Mouse (Mus musculus): ENCODE results near the gene Rad9b. TPM values are rescaled to one million over a fixed set of nuclear protein-coding genes. Genes with fewer than 3 reads are reported as not detected.

Rad9b gene
- polyA plus RNA-seq, 1 experiment: 0.25 TPM

DNA sequence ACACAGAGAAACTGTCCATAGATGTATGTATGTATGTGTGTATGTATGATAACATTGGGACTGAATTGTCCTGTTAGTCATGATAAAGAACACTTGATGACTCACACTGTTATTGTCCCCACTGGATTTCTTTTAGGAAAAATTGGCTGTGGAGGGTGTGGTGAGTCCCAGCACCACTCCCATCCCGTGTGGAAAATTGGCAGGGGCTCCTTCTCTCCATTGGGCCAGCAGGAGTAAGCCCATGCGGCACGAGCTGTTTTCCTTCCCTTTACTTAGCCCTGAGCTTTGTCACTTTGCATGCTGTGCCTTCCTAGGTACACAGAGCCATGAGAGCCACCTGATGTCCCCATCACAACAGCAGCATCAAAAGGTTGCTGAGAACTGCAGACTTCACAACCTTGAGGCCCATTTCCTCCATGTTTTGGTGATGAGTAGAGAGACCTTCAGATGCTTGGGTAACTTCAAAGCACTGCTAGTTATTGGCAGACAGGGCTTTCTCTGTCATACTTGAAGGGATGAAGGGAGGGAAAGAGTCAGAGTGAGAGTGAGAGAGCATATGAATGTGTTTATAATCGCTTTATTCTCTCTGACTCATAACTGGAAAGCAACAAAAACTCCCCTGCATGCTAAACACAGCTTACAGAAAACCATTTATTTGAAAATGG lies 65.8 kb downstream of the Rad9b start:
- no peaks in the 10 kb centered on the region for H3K9me3 ChIP-seq
- H3K27me3 ChIP-seq (replicated peaks): no peaks in the 10 kb centered on the region
- TF ChIP-seq FLI1 (IDR thresholded peaks at IDR 0.05; ENCODE audit: low read length) (no peak), GATA1 (IDR thresholded peaks at IDR 0.05; ENCODE audit: borderline replicate concordance, low read length) (no peak)
- H3K36me3 ChIP-seq (replicated peaks; ENCODE audit: low read length): peaks cover 47% of the 10 kb centered on the region
- no peak overlapping the region for H3K4me3 ChIP-seq (replicated peaks)
- H3K4me1 ChIP-seq: peaks cover 70% of the 10 kb centered on the region

GRCm38 (mm10) chr5:122287026-122287425 lies 67.0 kb downstream of the Rad9b start:
- peaks cover 58% of the 10 kb centered on the region for H3K4me1 ChIP-seq
- H3K36me3 ChIP-seq (replicated peaks; ENCODE audit: low read length): peaks cover 34% of the 10 kb centered on the region
- no peaks in the 10 kb centered on the region for H3K9me3 ChIP-seq
- H3K4me3 ChIP-seq (replicated peaks): no peak overlapping the region
- TF ChIP-seq FLI1 (IDR thresholded peaks at IDR 0.05; ENCODE audit: low read length): no peak
- no peak for TF ChIP-seq GATA1 (IDR thresholded peaks at IDR 0.05; ENCODE audit: borderline replicate concordance, low read length)
- no peaks in the 10 kb centered on the region for H3K27me3 ChIP-seq (replicated peaks)

DNA sequence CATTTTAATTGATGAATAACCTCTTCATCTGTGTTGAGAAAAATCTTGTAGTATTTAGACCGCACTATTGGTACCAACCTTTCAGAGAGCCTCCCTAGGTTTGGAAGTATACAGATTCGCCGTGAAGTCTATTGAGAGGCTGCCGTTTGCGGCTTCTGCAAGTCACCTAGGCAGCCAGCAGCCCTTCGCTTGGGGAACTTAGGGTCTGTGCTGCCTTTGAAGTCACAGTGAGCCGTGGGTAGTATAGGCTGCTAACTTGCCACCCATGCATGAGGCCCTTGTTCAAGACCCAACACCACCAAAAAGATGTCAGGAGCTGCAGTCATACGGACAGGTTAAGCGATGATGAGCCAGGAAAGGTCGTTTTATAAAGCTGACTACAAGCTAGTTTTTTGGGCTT lies 67.8 kb downstream of the Rad9b start:
- H3K27me3 ChIP-seq (replicated peaks): no peaks in the 10 kb centered on the region
- H3K4me3 ChIP-seq (replicated peaks): peak overlapping the region; percentile 46
- no peaks in the 10 kb centered on the region for H3K9me3 ChIP-seq
- peaks cover 50% of the 10 kb centered on the region for H3K4me1 ChIP-seq
- TF ChIP-seq GATA1 (IDR thresholded peaks at IDR 0.05; ENCODE audit: borderline replicate concordance, low read length) (no peak), FLI1 (IDR thresholded peaks at IDR 0.05; ENCODE audit: low read length) (no peak)
- H3K36me3 ChIP-seq (replicated peaks; ENCODE audit: low read length): peaks cover 30% of the 10 kb centered on the region

DNA sequence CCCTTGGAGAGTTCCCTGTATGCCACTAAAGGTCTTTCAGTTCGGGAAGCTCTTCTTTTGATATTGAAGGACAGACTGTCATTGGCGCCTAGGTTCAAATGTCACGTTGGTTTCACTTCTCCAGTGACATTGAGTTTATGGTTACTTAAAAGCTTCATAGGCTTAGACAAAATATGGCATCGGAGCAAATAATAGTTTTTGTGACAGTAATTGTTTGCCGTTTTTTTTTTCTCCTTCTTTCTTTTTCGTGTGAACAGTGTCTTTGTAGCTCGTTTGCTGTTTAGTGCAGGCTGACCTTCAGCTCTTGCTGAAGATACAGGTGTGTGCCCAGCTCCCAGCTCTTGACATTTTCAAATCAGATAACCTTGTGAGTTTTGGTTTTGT lies 68.3 kb downstream of the Rad9b start:
- Histone ChIP-seq H3K4me1 (peaks cover 49% of the 10 kb centered on the region), H3K4me3 (replicated peaks) (peak overlapping the region; percentile 100), H3K9me3 (no peaks in the 10 kb centered on the region), H3K36me3 (replicated peaks; ENCODE audit: low read length) (peaks cover 27% of the 10 kb centered on the region), H3K27me3 (replicated peaks) (peaks cover 3% of the 10 kb centered on the region)
- TF ChIP-seq GATA1 (IDR thresholded peaks at IDR 0.05; ENCODE audit: borderline replicate concordance, low read length): no peak
- no peak for TF ChIP-seq FLI1 (IDR thresholded peaks at IDR 0.05; ENCODE audit: low read length)

DNA sequence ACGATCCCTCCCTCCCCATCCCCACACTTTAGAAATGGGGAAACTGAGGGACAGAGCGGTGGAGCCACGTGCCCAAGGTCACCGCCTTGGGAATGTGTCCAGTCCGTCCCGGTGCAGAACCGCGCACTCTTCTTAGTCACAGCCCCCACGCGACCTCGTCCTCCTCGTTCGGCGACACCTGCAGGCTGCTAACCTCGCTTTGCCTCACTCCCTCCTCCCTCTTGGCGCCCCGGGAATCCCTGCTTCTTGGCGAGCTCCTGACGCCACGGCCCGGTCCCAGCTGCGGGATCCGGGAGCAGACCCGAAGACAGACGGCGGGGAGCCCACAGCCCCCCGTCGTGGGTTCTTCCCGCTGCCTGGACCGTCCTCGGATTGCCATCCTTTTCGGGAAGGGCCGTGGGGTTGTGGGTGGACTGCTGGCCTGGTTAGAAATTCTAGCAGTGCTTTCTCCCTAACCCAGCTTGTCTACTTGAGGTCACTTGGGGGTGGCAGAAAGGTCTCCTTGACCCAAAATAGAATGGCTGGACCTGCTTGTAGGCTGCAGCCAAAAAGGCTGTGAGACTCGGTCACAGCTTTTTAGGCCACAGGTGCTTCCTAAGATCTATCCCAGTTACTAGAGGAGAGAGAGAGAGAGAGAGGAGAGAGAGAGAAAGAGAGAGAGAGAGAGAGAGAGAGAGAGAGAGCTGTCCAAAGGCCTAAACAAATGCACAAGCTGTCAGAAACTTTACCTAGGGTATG lies 68.8 kb downstream of the Rad9b start:
- Histone ChIP-seq H3K4me3 (replicated peaks) (peak overlapping the region; percentile 100), H3K9me3 (no peaks in the 10 kb centered on the region), H3K36me3 (replicated peaks; ENCODE audit: low read length) (peaks cover 27% of the 10 kb centered on the region), H3K27me3 (replicated peaks) (peaks cover 5% of the 10 kb centered on the region), H3K4me1 (peaks cover 53% of the 10 kb centered on the region)
- TF ChIP-seq GATA1 (IDR thresholded peaks at IDR 0.05; ENCODE audit: borderline replicate concordance, low read length) (no peak), FLI1 (IDR thresholded peaks at IDR 0.05; ENCODE audit: low read length) (no peak)

DNA sequence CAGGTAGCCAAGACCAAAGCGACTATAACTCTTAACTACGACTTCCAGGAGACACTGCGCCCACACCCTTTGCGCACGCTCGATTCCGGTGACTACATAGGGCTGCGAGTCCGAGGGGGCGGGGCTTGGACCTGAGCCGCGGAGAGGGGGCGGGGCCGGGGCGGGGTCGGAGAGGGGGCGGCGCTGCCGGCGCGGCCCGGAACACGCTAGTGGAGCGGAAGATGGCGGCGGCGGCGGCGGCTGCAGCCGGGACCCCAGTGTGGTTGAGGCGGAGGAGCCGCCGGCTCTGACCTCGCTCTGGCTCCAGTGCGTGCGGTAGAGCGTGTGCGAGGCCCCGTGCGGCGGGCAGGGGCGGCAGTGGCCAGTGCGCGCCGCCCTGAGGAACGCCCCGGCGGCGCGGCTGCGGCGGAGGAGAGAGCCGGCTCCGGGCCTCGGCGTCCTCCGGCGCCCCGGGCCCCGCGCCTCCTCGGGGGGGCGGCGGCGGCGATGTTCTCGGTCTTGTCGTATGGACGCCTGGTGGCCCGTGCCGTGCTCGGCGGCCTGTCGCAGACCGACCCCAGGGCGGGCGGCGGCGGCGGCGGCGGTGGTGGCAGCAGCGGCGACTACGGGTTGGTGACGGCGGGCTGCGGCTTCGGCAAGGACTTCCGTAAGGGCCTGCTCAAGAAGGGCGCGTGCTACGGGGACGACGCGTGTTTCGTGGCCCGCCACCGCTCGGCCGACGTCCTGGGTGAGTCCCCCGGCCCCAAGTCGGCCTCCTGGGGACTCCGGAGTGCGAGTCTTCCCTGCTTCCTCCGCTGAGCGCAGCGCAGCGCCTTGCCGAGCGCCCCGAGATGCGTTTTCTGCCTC lies 69.6 kb downstream of the Rad9b start, which contains the start of gene Pptc7:
Gene Pptc7 (plus strand): TSS at position 183 of the 846 bp plus-strand sequence.
- Histone ChIP-seq H3K36me3 (replicated peaks; ENCODE audit: low read length) (peaks cover 22% of the 10 kb centered on the region), H3K4me3 (replicated peaks) (peak within 1 kb of the TSS; percentile 100), H3K4me1 (peaks cover 53% of the 10 kb centered on the region), H3K27me3 (replicated peaks) (peaks cover 7% of the 10 kb centered on the region), H3K9me3 (no peaks in the 10 kb centered on the region)
- TF ChIP-seq FLI1 (IDR thresholded peaks at IDR 0.05; ENCODE audit: low read length) (no peak), GATA1 (IDR thresholded peaks at IDR 0.05; ENCODE audit: borderline replicate concordance, low read length) (no peak)

GRCm38 (mm10) chr5:122283828-122284182 lies 70.2 kb downstream of the Rad9b start:
- Histone ChIP-seq H3K36me3 (replicated peaks; ENCODE audit: low read length) (peaks cover 17% of the 10 kb centered on the region), H3K4me1 (peaks cover 48% of the 10 kb centered on the region), H3K4me3 (replicated peaks) (peak overlapping the region; percentile 100), H3K27me3 (replicated peaks) (peaks cover 7% of the 10 kb centered on the region), H3K9me3 (no peaks in the 10 kb centered on the region)
- TF ChIP-seq FLI1 (IDR thresholded peaks at IDR 0.05; ENCODE audit: low read length): no peak
- TF ChIP-seq GATA1 (IDR thresholded peaks at IDR 0.05; ENCODE audit: borderline replicate concordance, low read length): no peak

DNA sequence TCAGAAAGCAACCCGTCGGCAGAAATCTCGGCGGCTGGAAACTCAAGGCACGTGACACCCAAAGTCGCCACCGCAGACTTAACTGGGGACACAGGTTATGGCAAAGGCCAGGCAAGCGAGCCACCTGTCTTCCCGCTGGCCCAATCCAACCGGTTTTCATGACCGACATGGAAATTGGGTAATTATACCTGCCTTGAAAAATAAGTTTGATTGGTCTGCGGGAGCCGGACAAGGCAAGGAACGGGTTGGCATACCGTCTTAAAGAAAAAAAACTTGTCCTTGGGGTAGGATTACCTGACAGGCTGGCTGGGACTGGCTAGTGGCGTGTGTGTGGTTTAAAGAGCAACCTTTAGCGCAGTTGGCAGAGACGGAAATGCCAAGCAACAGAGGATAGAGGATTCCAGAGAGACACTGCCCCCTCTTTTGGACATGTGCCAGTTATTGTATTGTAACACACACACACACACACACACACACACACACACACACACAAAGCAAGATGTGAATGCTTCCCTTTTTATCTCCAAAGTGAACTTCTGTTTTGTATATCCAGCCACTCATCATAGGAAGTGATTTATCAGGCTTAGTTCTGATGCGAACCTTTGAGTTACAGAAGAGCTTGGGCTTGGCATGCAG lies 73.1 kb downstream of the Rad9b start:
- Histone ChIP-seq H3K9me3 (no peaks in the 10 kb centered on the region), H3K4me1 (peaks cover 32% of the 10 kb centered on the region), H3K27me3 (replicated peaks) (peaks cover 7% of the 10 kb centered on the region), H3K36me3 (replicated peaks; ENCODE audit: low read length) (no peaks in the 10 kb centered on the region), H3K4me3 (replicated peaks) (no peak overlapping the region)
- no peak for TF ChIP-seq GATA1 (IDR thresholded peaks at IDR 0.05; ENCODE audit: borderline replicate concordance, low read length)
- TF ChIP-seq FLI1 (IDR thresholded peaks at IDR 0.05; ENCODE audit: low read length): no peak

GRCm38 (mm10) chr5:122280422-122280826 lies 73.6 kb downstream of the Rad9b start:
- H3K27me3 ChIP-seq (replicated peaks): peaks cover 9% of the 10 kb centered on the region
- no peak overlapping the region for H3K4me3 ChIP-seq (replicated peaks)
- TF ChIP-seq FLI1 (IDR thresholded peaks at IDR 0.05; ENCODE audit: low read length): no peak

More at GRCm38 (mm10) chr5:122280422-122280826, 73.6 kb downstream of the Rad9b start:
- Histone ChIP-seq H3K9me3 (no peaks in the 10 kb centered on the region), H3K36me3 (replicated peaks; ENCODE audit: low read length) (no peaks in the 10 kb centered on the region), H3K4me1 (peaks cover 27% of the 10 kb centered on the region)

All from megakaryocyte, embryonic 14.5 days (primary cell).